Mouse (Mus musculus): ENCODE measurements around the gene Arpc4.

DNA sequence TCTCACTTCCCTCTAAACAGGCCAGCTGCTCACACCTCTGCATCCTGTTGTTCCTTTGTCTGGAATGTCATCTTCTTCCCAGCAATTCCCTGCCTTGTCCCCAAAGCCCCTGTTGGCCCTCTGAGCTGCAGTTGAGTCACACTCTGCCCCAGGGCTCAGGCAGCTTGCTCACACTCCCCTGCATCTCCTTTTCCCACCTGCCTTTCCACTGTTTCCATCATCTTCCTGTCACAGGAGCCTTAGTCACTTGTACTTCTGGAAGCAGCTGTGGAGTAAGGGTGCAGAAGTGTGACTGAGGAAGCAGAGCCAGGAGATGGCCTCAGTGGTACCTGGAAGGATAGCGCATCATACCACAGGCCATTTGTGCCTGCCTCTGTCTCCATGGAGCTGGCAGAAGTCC, 15.7 kb upstream of the Arpc4 start:
- no peak for TF ChIP-seq TAL1 (IDR thresholded peaks at IDR 0.05; ENCODE audit: low read length)
- TF ChIP-seq GATA1 (IDR thresholded peaks at IDR 0.05; ENCODE audit: low read length), result no peak
